Mouse (Mus musculus) kidney, postnatal 36 days (tissue): Measurements from ENCODE around the gene Gm11232.
A peak's percentile ranks its signal among the peaks of the same experiment; 100 is the strongest.

ENCODE experiments used
- DNase-seq, 2 experiments: peaks; one replicate each; pipeline ENCODE4 v3.0.0; 2021 to 2022; ENCODE audit warnings: mixed read lengths in 2 of 2

The Gm11232 gene

GRCm38 (mm10) chr4:71757865-71758264, at the start of gene Gm11232:
Gm11232 (minus strand) TSS chr4:71757965.
- no peak for DNase-seq

GRCm38 (mm10) chr4:71805977-71806534, 48.3 kb upstream of the Gm11232 start:
- DNase-seq, result peak in 1 of 2 experiments; percentile 2

- no peak for DNase-seq
Observed at GRCm38 (mm10) chr4:71765529-71765928, 7.8 kb upstream of the Gm11232 start.

- no peak for DNase-seq
Observed at GRCm38 (mm10) chr4:71765071-71765470, 7.3 kb upstream of the Gm11232 start.

- peak; percentile 18 to 23 for DNase-seq
Observed at GRCm38 (mm10) chr4:71756441-71757221, 1.1 kb downstream of the Gm11232 start.

GRCm38 (mm10) chr4:71745741-71746140, 12.0 kb downstream of the Gm11232 start:
- no peak for DNase-seq

- no peak for DNase-seq
Observed at GRCm38 (mm10) chr4:71736529-71736928, 21.2 kb downstream of the Gm11232 start.

- DNase-seq, result no peak
Observed at GRCm38 (mm10) chr4:71735261-71735660, 22.5 kb downstream of the Gm11232 start.

GRCm38 (mm10) chr4:71729401-71729800, 28.4 kb downstream of the Gm11232 start:
- no peak for DNase-seq

GRCm38 (mm10) chr4:71727611-71728010, 30.2 kb downstream of the Gm11232 start:
- DNase-seq, result no peak

- no peak for DNase-seq
Observed at GRCm38 (mm10) chr4:71727056-71727455, 30.7 kb downstream of the Gm11232 start.

GRCm38 (mm10) chr4:71725889-71726288, 31.9 kb downstream of the Gm11232 start:
- DNase-seq, result no peak
